Mouse (Mus musculus): ENCODE measurements around the gene Pitx2.

The Pitx2 gene

DNA sequence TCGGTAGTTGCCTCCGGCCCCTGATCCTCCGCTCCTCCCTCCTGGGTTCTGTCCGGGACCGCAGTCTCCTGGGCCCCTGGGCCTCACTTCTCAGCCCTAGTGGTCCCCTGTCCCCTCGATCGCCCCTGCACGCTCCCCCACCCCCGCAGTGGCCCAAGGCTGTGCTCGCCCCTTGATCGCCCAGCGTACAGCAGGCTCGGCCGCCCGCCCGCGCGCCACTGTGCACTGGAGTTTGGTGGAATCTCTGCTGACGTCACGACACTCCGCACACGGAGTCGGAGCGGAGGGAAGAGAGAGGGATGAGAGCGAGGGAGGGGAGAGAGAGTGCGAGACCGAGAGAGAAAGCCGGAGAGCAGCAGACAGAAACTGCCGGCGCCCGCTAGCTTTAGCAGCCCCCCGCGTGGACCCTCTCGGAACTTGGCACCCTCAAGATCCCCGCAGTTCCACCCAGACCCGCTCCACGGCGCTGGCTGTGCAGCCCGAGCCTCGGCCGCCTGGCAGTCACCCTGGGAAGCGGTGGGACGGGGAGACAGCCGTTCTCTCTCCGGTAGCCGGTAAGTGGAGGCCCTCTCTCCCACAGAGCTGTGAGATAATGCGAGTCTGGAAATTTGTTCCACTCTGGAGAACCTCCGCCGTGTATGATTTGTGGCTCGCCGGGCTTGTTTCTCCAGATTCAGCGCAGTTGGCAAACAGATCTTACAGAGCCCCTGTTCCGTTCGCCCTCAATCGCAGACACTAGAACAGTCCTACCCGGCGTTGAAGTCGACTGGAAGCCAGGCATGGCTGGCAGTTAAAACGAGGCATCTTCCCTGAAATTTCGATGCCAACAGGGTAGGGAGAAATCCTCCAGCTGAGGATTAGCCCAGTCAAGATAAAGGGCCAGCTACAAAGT is at the start of gene Pitx2:
TSS of gene Pitx2 (plus strand) at position 270 of the 892 bp plus-strand sequence.
- DNase-seq (ENCODE audit: low read depth), result no peak

GRCm38 (mm10) chr3:129150001-129150400 is 49.7 kb upstream of the Pitx2 start:
- no peak for DNase-seq (ENCODE audit: low read depth)

DNA sequence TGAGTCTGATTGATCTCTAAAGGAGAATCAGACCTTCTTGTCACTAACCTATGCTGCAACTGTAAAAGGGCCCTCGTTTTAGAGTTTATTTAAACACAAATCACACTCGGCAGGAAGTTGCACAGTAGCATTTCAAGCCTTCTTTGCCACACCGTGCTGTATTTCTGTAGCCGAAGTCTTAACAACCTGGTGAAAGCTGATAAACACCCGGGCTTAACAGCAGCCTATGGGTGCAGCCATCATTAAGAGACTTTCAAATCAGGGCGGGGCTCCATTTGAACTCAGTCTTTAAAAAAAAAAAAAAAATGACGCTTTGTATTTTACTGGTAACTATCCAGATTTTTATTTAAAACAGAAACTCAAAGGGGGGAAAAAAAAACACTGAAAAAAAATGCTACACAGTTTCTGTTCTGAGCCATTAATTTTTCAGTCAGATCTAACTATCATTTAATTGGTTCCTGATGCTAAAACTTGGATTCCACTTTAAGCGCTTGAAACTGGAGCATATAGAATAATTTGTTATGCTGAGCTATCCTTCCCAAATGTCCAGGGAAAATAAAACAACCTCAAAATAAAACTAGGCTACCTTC is 48.5 kb upstream of the Pitx2 start:
- no peak for DNase-seq (ENCODE audit: low read depth)

- DNase-seq (ENCODE audit: low read depth), result no peak
Measured at GRCm38 (mm10) chr3:129158812-129159370, 40.8 kb upstream of the Pitx2 start.

- DNase-seq (ENCODE audit: low read depth), result no peak
Measured at GRCm38 (mm10) chr3:129161333-129162035, 38.2 kb upstream of the Pitx2 start.

DNA sequence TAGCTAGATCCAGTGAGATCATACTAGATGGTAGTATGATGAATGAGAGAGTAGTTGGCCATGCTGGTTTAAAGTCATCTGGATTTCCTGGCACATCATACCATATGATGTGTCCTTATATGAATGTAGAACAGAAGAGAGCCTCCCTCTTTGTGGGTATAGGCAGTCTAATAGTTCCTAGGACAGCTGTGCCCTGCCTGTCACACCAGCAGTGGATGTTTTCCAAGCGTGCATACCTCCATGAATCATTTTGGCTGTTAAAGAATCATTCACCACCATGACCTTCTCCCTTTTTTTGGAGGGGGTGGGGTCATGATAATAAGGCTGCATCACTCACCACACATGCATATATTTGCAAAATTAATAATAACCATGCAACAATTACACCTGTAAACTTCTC is 35.4 kb upstream of the Pitx2 start:
- no peak for DNase-seq (ENCODE audit: low read depth)

DNA sequence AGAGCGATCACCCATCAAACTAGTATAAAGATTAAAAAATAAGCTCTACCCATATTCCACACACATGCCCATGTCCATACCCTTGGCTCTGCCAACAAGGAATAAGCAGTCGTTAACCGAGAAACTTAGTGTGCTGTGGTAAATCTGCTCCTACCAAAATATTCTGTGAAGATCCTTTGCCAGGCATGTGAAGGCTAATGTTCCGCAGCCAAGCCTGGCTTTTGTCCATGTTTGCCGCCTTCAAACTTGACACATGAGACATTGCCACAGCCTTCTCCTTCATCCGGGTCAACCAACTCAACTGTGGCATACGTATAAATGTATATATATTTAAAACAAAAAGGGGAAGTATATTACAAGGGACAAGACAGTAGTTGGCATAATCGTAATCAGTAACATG is 34.0 kb upstream of the Pitx2 start:
- no peak for DNase-seq (ENCODE audit: low read depth)

DNA sequence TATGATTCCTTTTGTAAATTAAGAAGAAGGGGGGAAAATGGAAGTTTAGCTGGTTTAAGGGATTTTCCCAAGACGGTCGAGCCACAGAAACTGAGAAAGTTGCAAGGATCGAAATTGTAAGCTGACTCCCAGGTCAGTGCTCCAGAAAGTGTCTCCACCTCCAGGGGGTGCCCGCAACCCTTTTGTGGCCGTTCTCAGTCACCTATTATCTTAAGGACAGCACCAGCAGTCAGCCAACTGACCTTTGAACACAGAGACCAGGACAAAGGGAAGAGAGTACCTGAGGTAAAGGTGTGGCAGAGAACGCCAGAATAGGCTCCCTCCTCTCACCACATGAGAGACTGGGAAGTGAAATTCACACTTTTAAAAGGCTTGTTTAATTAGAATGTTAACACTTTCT is 33.0 kb upstream of the Pitx2 start:
- no peak for DNase-seq (ENCODE audit: low read depth)

GRCm38 (mm10) chr3:129170416-129170815 is 29.3 kb upstream of the Pitx2 start:
- no peak for DNase-seq (ENCODE audit: low read depth)

GRCm38 (mm10) chr3:129171789-129172188 is 27.9 kb upstream of the Pitx2 start:
- no peak for DNase-seq (ENCODE audit: low read depth)

- no peak for DNase-seq (ENCODE audit: low read depth)
Measured at GRCm38 (mm10) chr3:129194436-129194835, 5.2 kb upstream of the Pitx2 start.

GRCm38 (mm10) chr3:129195036-129195435 is 4.6 kb upstream of the Pitx2 start:
- DNase-seq (ENCODE audit: low read depth), result no peak

GRCm38 (mm10) chr3:129195816-129196549 is 3.7 kb upstream of the Pitx2 start:
- no peak for DNase-seq (ENCODE audit: low read depth)

GRCm38 (mm10) chr3:129196550-129196919 is 3.1 kb upstream of the Pitx2 start:
- no peak for DNase-seq (ENCODE audit: low read depth)

DNA sequence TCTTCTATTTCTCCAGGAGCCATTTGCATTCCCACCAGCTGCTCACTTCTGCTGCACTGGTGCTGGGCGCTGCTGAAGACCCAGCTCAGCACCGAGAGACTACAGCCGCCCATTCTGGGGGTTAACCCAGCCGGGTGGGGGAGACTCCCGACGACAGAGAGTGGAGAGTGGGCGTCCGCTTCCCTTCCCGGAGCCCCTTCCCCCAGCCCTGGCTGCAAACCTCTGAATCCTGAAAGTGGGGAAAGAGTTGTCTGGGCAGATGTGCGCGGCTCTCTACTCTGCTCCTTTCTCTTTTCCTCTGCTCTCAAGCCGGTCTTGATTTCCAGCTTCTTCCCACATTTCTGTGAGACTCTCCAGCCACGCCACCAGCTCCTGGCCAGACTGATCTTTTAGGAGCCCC is 2.6 kb upstream of the Pitx2 start:
- DNase-seq (ENCODE audit: low read depth), result no peak

DNA sequence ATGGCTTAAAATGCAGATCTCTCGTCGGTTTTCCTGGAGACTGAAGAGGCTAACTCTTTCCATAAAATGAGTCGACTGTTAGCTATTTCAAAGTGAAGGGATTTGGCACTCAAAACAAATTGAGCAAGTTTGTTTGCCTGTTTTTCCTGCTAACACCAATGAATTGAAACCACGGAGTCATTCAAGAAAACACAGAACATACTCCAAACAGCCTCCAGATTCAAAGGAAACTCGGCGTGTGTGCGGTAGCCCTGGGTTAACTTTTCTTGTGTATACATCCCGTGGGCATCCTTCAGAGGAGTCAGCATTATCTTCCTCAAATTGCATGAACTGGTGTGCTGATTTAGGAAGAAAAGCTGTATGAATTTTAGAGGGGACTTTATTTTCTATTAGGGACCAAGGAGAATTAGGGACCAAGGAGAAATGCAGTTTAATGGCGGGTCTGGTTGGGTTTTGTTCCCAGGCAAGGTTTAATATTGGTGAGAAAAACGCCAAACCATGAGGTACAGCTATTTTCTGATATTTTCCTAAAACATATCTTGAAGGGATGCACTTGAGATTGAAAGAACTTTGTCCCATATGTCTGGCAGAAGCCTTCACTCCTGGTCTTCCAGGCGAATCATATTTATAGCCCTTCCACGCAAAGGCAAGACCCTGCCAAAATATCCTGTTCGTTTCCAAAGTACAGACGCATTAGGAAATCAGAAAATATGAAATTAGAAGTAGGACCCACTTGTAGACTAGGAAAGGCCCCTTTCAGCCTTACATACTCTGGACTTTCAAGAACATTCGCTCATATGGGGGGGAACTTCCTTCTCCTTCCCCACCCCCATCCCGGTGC is 1.7 kb upstream of the Pitx2 start:
- no peak for DNase-seq (ENCODE audit: low read depth)

- no peak for DNase-seq (ENCODE audit: low read depth)
Measured at GRCm38 (mm10) chr3:129198627-129198903, 1.1 kb upstream of the Pitx2 start.

DNA sequence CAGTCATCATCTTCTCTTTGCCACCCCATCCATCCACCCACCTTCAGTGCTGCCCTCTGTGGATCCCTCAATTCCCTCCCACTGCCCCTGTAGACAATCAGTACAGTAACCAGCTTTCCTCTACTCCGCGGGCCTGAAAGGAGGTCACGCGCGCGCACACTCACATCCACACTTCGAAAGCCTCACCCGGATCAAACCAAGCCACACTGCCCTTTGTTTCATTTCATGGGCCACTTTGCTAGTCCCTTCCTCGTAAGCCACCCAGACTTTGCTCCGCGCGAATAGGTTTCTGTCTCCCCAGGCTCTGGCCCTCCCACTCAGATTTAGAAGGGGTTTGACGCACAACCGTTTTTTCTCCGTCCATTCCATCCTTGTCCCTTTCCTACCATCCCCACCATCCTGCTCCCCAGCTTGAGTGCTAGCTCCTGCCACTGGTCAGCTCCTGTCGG is 494 bp upstream of the Pitx2 start:
- no peak for DNase-seq (ENCODE audit: low read depth)

GRCm38 (mm10) chr3:129200501-129200890 is 818 bp downstream of the Pitx2 start:
- DNase-seq (ENCODE audit: low read depth), result no peak

GRCm38 (mm10) chr3:129201156-129201555 is 1.5 kb downstream of the Pitx2 start:
- DNase-seq (ENCODE audit: low read depth), result no peak

DNA sequence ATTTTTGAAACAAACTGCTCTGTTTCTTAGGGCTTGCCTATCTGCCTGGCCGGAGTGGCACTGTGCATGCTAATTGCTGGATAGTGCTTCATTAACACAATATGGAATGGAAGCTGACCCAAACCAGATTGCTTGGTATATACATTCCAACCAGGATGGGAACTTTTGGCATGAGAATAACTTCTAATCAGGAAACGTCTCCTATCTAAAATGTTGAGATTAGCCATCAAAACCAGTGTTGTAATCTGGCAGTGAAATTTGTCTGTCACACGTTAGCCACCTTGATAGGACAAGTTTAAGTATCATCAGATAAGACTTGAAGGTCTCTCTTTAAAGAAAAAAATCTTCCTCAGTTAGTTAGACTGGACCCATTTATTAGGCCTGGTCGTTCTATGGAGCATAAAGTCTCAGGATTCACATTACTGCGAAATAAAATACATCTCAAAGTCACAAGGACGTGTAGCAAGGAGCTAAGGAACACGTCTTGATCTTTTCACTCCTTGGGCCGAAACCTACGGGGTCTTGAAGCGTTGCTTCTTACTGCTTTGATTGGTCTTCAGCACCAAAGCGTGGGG is 2.1 kb downstream of the Pitx2 start:
- DNase-seq (ENCODE audit: low read depth), result no peak

All from naive thymus-derived CD4-positive, alpha-beta T cell, adult 2 months (primary cell).